Mouse (Mus musculus) hindbrain, embryonic 14.5 days (tissue): ENCODE results near the gene Glrx. TPM values are rescaled to one million over a fixed set of nuclear protein-coding genes. Genes with fewer than 3 reads are reported as not detected.
"Not testable (repeated sequence)": the region's sequence is repeated elsewhere in the genome, so short reads cannot be mapped to it uniquely, and the experiment has no call there.

Source experiments
- ATAC-seq: fragments of 200-750 bp; cut with Nextera tagmentation; 2 replicates; pipeline ENCODE4 v1.8.0; 2017; ENCODE audit warnings: moderate number of reproducible peaks, mild to moderate bottlenecking, moderate TSS enrichment, moderate library complexity; ENCODE audit not compliant: low FRiP score
- DNase-seq: peaks from one replicate; pipeline ENCODE4 v3.0.0-alpha.2; 2015; ENCODE audit warnings: low spot score
- H3K27ac ChIP-seq: fragments of 300-500 bp; sonication (generic); 2 replicates; pipeline ENCODE4 v1.5.1; 2014; ENCODE audit warnings: mild to moderate bottlenecking, moderate library complexity
- H3K27me3 ChIP-seq: fragments of 300-500 bp; sonication (generic); 2 replicates; pipeline ENCODE4 v1.6.1; 2014; ENCODE audit warnings: mild to moderate bottlenecking, low read length, mixed read lengths; ENCODE audit not compliant: control insufficient read depth, insufficient read depth
- H3K36me3 ChIP-seq: fragments of 300-500 bp; sonication (generic); replicated peaks from 2 replicates; pipeline ENCODE4 v1.6.1; 2014; ENCODE audit not compliant: control insufficient read depth, insufficient read depth
- H3K4me1 ChIP-seq: fragments of 300-500 bp; sonication (generic); replicated peaks from 2 replicates; pipeline ENCODE4 v1.6.1; 2014; ENCODE audit warnings: antibody characterized with exemption, low read length, mixed read lengths; ENCODE audit not compliant: control insufficient read depth, insufficient read depth
- H3K4me2 ChIP-seq: fragments of 300-500 bp; sonication (generic); replicated peaks from 2 replicates; pipeline ENCODE4 v1.6.1; 2014; ENCODE audit warnings: mild to moderate bottlenecking, moderate library complexity
- H3K4me3 ChIP-seq: fragments of 300-500 bp; sonication (generic); replicated peaks from 2 replicates; pipeline ENCODE4 v1.5.1; 2014; ENCODE audit warnings: mild to moderate bottlenecking, low read length
- H3K9ac ChIP-seq: fragments of 300-500 bp; sonication (generic); 2 replicates; pipeline ENCODE4 v1.6.1; 2014
- H3K9me3 ChIP-seq: fragments of 300-500 bp; sonication (generic); 2 replicates; pipeline ENCODE4 v1.6.1; 2016; ENCODE audit warnings: low read length; ENCODE audit not compliant: control insufficient read depth
- WGBS: fragments of 180-500 bp; shearing (Covaris S2); extraction: QIAGEN DNeasy Blood & Tissue Kit; methylation state at CpG from one replicate; pipeline ENCODE4 v1.1.7; 2014; 5-methylcytosine and 5-hydroxymethylcytosine counted together
- polyA plus RNA-seq: library from polyadenylated mRNA; unstranded; fragments of >200 nt; fragmentation: Nextera tagmentation; extraction: Ambion mirVana; gene quantifications from 2 replicates; pipeline ENCODE4 v1.2.1, GENCODE M21; 2014

The Glrx gene
- polyA plus RNA-seq, 1 experiment from 2014 or later: 78.5 TPM

GRCm38 (mm10) chr13:75874608-75875376, 35.1 kb downstream of the Glrx start:
- Histone ChIP-seq H3K4me3 (no peak overlapping the region), H3K9ac (no peak overlapping the region), H3K4me1 (no peaks in the 10 kb centered on the region), H3K36me3 (peaks cover 46% of the 10 kb centered on the region), H3K27ac (no peak overlapping the region), H3K4me2 (no peak overlapping the region), H3K27me3 (no peaks in the 10 kb centered on the region), H3K9me3 (no peaks in the 10 kb centered on the region)
- WGBS: 95% methylated on average over 4 of the region's 4 CpGs
- no peak for ATAC-seq
- DNase-seq: no peak

- not testable (repeated sequence) for H3K9me3 ChIP-seq, H3K9ac ChIP-seq, H3K27ac ChIP-seq, H3K4me2 ChIP-seq, H3K4me1 ChIP-seq, H3K4me3 ChIP-seq, DNase-seq, H3K27me3 ChIP-seq, ATAC-seq
- H3K36me3 ChIP-seq: peaks cover 38% of the 10 kb centered on the region
- 65% methylated on average over 7 of the region's 7 CpGs for WGBS
These were observed 36.5 kb downstream of the Glrx start for GRCm38 (mm10) chr13:75876188-75876587.

DNA sequence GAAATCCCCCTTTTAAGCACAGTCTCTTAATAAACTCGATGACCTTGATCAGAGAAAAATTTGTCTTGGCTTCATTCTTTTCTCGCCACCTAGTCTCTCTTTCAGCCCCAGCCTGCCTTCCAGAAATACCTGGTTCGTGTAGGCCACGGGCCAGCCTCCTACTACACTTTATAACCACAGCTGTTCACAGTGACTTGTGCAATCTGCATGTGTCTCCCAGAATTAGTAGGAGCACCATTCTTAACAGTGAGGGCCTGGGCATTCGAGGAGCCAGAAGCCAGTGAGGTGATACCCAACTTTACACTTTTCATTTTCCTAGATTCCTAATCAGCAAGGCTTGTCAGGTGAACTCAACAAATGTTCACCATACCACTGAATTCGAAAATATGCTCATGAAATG, 36.9 kb downstream of the Glrx start:
- no peak overlapping the region for H3K27ac ChIP-seq
- no peak for ATAC-seq
- 87% methylated on average over 6 of the region's 6 CpGs for WGBS

DNA sequence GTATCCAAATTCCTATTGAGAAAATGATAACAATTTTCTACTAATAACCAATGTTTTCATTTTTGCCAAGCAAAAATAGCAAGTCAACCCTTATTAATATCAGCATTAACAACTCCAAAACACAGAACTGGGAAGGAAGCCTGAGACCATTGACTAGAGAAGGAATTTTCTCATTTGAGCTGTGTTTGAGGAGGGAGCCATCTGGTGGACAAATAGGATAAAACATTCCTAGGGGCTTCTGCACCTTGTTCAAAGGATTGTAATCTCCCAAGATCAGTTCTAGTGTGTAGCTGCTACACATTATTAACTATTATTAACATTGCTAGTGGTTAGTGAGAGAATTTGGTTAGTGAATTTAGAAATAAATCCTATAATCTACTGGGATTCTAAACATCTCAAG, 38.2 kb downstream of the Glrx start:
- peak; percentile 78 for DNase-seq
- no peak overlapping the region for H3K27ac ChIP-seq
- no peak overlapping the region for H3K4me3 ChIP-seq
- ATAC-seq: no peak
- H3K9me3 ChIP-seq: no peaks in the 10 kb centered on the region
- H3K4me1 ChIP-seq: no peaks in the 10 kb centered on the region
- H3K36me3 ChIP-seq: peaks cover 32% of the 10 kb centered on the region
- H3K27me3 ChIP-seq: no peaks in the 10 kb centered on the region
- no peak overlapping the region for H3K9ac ChIP-seq
- H3K4me2 ChIP-seq: no peak overlapping the region

More for the DNA sequence above, 36.9 kb downstream of the Glrx start:
- H3K4me3 ChIP-seq: no peak overlapping the region
- H3K4me1 ChIP-seq: no peaks in the 10 kb centered on the region
- no peaks in the 10 kb centered on the region for H3K27me3 ChIP-seq
- no peaks in the 10 kb centered on the region for H3K9me3 ChIP-seq
- peaks cover 34% of the 10 kb centered on the region for H3K36me3 ChIP-seq
- H3K9ac ChIP-seq: no peak overlapping the region
- no peak for DNase-seq
- no peak overlapping the region for H3K4me2 ChIP-seq

GRCm38 (mm10) chr13:75879756-75880155, 40.1 kb downstream of the Glrx start:
- no peak overlapping the region for H3K27ac ChIP-seq
- no peak overlapping the region for H3K9ac ChIP-seq
- no peak for DNase-seq
- no peaks in the 10 kb centered on the region for H3K9me3 ChIP-seq
- ATAC-seq: no peak
- H3K36me3 ChIP-seq: peaks cover 27% of the 10 kb centered on the region
- H3K4me3 ChIP-seq: no peak overlapping the region
- H3K4me1 ChIP-seq: no peaks in the 10 kb centered on the region
- WGBS: 93% methylated on average over 3 of the region's 3 CpGs
- no peak overlapping the region for H3K4me2 ChIP-seq
- H3K27me3 ChIP-seq: no peaks in the 10 kb centered on the region

DNA sequence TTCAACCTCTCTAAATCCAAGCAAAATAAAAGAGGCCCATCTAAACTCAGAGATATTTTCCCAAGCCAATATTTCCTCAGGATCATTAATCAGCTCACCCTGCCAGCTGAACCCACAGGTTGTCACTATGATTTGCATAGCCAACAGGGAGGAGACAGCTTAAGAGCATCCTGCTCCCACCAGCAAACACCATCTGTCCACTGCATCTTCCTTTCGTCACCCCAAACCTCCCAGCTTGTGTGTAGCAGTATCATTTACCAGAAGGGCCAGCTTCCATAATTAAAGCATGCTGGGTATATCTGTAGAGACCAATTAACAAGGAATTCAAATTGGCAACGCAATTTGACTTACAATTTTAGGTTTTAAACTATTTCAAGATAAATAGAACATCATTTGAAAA, 40.8 kb downstream of the Glrx start:
- Histone ChIP-seq H3K36me3 (peaks cover 28% of the 10 kb centered on the region; the same call in 1 of the 2 replicates), H3K4me3 (no peak overlapping the region), H3K4me2 (no peak overlapping the region), H3K27me3 (no peaks in the 10 kb centered on the region), H3K27ac (no peak overlapping the region), H3K4me1 (no peaks in the 10 kb centered on the region), H3K9me3 (no peaks in the 10 kb centered on the region), H3K9ac (no peak overlapping the region)
- DNase-seq: no peak
- ATAC-seq: peak; percentile 71; the same call in 1 of the 2 replicates
- WGBS: 55% methylated on average over 2 of the region's 2 CpGs

DNA sequence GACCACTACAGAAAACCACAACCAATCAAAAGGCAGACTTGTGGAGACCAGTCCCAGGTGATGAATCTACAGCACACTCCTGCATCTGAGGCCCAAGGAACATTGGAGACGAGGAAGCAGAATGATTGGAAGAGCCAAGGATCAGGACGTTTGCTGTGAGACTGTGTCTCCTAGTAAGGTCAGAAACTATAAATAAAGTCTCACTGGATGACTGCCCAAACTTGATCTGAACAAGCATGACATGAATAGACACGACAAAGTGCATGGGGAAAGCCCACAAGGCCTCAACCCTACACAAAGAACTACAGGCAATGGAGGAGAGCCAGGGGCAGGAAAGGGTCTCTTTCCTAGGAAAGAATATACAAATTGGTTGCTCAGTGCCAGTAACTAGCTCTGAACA, 44.1 kb downstream of the Glrx start:
- H3K4me3 ChIP-seq: no peak overlapping the region
- no peaks in the 10 kb centered on the region for H3K9me3 ChIP-seq
- peaks cover 21% of the 10 kb centered on the region; the same call in 1 of the 2 replicates for H3K36me3 ChIP-seq
- 83% methylated on average over 3 of the region's 3 CpGs for WGBS
- H3K27ac ChIP-seq: no peak overlapping the region
- no peaks in the 10 kb centered on the region for H3K27me3 ChIP-seq
- DNase-seq (no peak), ATAC-seq (no peak)
- H3K9ac ChIP-seq: no peak overlapping the region
- H3K4me2 ChIP-seq: no peak overlapping the region
- H3K4me1 ChIP-seq: no peaks in the 10 kb centered on the region

GRCm38 (mm10) chr13:75891868-75892267, 52.2 kb downstream of the Glrx start:
- Histone ChIP-seq H3K9ac (no peak overlapping the region), H3K4me1 (no peaks in the 10 kb centered on the region), H3K9me3 (no peaks in the 10 kb centered on the region), H3K4me2 (no peak overlapping the region), H3K36me3 (peaks cover 13% of the 10 kb centered on the region), H3K4me3 (no peak overlapping the region), H3K27ac (no peak overlapping the region), H3K27me3 (no peaks in the 10 kb centered on the region)
- WGBS: 89% methylated on average over 4 of the region's 4 CpGs
- ATAC-seq (no peak), DNase-seq (no peak)

- Histone ChIP-seq H3K9me3 (no peaks in the 10 kb centered on the region), H3K36me3 (peaks cover 13% of the 10 kb centered on the region), H3K27ac (no peak overlapping the region), H3K27me3 (no peaks in the 10 kb centered on the region), H3K9ac (no peak overlapping the region), H3K4me3 (no peak overlapping the region), H3K4me1 (no peaks in the 10 kb centered on the region), H3K4me2 (no peak overlapping the region)
- 77% methylated on average over 3 of the region's 3 CpGs for WGBS
- ATAC-seq (no peak), DNase-seq (no peak)
These were observed 52.6 kb downstream of the Glrx start for GRCm38 (mm10) chr13:75892291-75892690.

DNA sequence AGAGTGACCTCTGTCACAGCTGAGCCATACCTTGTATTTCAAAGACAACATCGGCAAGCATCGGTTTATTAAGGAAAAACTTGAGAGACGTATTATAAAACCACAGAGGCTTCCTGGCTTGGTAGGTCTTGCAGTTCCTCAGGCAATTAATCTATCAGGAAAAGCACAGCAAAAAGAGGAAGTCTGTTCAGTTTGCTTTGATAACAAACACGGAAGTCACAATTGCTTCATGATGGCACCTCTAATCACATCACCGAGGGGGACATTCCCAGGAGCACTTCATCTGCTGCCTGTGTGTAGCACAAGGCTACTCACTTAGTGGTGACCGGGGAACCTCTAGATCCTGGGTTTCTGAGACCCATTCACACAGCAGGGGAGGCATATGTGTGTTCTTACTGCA, 53.2 kb downstream of the Glrx start:
- 84% methylated on average over 6 of the region's 6 CpGs for WGBS
- Histone ChIP-seq H3K4me3 (no peak overlapping the region), H3K9me3 (no peaks in the 10 kb centered on the region), H3K27ac (no peak overlapping the region), H3K27me3 (no peaks in the 10 kb centered on the region), H3K36me3 (peaks cover 13% of the 10 kb centered on the region), H3K4me1 (no peaks in the 10 kb centered on the region), H3K4me2 (no peak overlapping the region), H3K9ac (no peak overlapping the region)
- DNase-seq (no peak), ATAC-seq (no peak)
